Mouse (Mus musculus) gastrocnemius, postnatal 10 days (tissue): ENCODE results near the gene Fam173a. TPM values are rescaled to one million over a fixed set of nuclear protein-coding genes. Genes with fewer than 3 reads are reported as not detected.
"Not testable (repeated sequence)": the region's sequence is repeated elsewhere in the genome, so short reads cannot be mapped to it uniquely, and the experiment has no call there.

ENCODE experiments used
- DNase-seq: peaks from one replicate; pipeline ENCODE4 v3.0.0; 2021; ENCODE audit warnings: mixed read lengths
- total RNA-seq, 2 experiments: library from RNA; stranded (reverse); gene quantifications; 2 replicates each; pipeline ENCODE4 v1.2.3; 2021

Fam173a gene
- total RNA-seq, 2 experiments from 2014 or later = 38.3 to 39.4 TPM

- peak; percentile 69 for DNase-seq
Observed at GRCm38 (mm10) chr17:25828712-25829557, 36.2 kb upstream of the Fam173a start, which contains the start of gene Jmjd8. Gene Jmjd8 (plus strand): TSS chr17:25828867.

- DNase-seq = no peak
Observed at GRCm38 (mm10) chr17:25828223-25828594, 35.5 kb upstream of the Fam173a start.

DNA sequence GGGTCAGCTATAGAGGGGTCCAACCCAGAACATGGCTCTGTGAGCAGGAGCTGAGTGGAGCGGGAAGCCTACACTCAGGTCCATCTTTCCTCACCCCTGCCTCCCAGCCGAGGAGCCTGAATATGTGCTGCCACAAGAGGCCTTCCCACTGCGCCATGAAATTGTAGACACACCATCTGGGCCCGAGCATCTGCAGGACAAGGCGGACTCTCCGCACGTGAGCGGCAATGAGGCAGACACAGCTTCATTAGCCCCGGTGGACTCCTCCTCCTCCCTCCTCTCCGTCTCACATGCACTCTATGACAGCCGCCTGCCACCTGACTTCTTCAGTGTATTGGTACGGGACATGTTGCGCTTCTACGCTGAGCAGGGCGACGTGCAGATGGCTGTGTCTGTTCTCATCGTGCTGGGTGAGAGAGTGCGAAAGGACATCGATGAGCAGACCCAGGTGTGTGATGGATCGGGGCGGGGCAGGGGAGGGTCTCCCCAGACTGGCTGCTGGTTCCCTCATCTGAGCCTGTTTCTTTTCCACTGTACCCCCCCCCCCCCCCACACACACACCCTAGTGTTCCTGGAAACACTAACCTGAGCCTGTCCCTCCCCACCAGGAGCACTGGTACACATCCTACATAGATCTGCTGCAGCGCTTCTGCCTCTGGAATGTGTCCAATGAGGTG is 35.0 kb upstream of the Fam173a start:
- no peak for DNase-seq

DNA sequence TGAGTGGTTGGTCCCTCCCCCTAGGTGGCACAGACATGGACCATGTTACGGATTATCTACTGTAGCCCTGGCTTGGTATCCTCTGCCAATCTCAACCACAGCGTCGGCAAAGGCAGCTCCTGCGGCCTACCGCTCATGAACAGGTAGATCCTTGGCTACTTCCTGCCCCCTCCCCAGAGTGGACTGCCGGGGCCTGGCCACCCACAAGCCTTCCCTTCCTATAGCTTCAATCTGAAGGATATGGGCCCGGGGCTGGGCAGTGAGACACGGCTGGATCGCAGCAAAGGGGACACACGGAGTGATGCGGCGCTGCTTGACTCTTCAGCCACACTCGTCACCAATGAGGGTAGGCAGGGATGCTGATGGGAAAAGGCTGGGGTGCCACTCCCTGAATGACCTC is 34.3 kb upstream of the Fam173a start:
- DNase-seq = no peak

- DNase-seq = no peak
Observed at GRCm38 (mm10) chr17:25825984-25826570, 33.4 kb upstream of the Fam173a start.

DNA sequence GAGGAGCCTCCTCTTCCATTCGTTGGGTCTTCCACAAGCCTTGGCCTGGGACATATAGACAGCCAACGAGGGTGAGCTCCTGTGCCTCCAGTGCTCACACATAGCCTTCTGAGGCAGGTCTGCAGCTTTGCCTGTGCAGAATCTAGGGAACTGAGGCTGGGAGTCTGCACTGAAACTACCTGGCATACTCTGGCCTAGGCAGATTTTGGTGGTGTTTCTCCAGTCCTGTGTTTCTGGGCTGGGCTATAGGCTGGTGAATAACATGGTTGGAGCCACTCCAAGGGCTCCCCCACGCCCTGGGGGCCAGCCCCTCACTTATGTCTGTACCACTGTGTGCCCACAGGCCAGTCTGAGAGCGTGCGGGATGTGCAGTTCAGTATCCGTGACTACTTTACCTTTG is 32.6 kb upstream of the Fam173a start:
- DNase-seq = no peak

DNA sequence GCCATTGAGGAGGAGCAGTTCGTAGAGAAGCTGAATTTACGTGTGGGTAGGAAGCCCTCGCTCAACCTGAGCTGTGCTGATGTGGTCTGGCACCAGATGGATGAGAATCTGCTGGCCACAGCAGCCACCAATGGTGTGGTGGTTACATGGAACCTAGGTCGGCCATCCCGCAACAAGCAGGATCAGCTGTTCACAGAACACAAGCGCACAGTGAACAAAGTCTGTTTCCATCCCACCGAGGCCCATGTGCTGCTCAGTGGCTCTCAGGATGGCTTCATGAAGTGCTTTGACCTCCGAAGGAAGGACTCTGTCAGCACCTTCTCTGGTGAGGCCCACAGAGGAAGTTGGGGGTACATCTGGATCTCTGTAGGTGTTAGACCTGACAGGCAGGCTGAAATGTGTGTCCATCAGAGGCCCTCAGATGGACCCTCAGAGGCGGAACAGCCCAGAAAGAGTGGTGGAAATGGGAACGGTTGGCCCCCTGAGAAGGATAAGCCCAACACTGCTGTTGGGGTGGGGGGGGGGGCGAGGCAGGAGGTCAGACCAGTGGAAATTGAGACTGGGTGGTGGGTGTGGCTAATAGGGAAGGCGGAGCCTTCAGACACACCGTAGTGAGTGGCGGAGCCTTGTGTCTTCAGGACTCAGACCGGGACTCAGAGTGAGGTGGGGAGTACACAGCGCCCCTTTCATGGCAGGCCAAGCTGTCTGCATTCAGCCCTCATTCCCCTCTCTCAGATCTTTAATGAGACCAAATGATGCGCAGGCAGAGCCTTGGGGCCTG is 31.9 kb upstream of the Fam173a start:
- DNase-seq = no peak

DNA sequence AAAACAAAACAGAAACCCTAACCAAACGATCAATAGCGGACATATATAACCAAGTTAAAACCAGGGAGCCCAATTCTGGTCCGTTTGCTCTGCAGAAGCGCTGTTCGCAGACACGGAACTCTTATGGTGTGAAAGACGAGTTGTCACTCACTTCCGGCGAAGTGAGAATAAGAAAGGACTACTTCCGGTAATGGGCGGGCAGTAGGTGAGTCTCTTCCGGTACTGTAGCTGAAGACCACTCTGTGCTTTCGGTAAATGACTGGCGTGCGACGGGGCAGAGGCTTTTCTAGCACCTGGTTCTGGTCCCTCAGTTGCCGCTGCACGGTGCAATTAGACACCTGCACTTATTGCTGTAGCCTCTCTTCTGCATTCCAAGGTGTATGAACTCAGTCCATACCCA is 30.8 kb upstream of the Fam173a start, which contains the start of gene Wdr24:
Gene Wdr24, plus strand, starts transcription at position 176 of the 400 bp plus-strand sequence.
- no peak for DNase-seq

DNA sequence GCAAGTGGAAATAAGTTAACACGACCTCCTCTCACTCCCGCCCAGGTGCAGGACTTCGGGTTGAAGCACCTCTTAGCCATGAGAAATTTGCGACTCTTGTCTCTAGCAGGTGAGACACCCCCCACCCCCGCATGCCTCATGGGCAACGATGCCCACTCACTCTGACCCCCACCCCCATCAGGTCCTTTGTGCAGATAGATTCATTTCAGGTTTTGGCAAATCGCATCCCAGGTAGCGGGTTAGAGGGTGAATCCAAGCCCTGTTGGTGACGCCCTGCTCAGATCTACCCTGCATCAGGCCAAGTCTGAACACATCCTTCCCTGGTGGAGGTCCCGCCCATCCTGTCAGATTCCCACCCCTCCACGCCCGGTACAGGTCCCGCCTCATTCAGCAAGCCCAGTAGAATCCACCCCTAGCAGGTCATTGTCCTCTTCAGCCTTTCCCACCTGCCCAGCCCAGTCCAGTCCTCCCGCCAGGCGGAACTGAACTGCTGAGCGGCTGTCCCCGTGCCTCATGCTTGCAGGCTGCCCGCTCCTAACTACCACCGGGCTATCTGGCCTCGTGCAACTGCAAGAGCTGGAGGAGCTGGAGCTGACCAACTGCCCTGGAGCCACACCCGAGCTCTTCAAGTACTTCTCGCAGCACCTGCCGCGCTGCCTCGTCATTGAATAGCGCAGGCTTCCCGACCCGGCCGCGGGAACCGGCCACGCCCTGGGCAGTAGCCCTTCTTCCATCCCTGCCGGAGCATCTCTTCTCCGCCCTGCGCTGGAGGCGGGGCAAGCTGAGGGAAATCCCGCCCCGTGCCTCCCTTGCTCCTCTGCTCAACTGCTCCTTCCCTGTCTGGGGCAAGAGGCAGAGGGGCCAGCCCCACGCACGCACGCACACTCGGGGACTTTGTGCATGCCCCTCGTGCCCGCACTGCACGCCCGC is 26.4 kb upstream of the Fam173a start:
- DNase-seq = no peak

DNA sequence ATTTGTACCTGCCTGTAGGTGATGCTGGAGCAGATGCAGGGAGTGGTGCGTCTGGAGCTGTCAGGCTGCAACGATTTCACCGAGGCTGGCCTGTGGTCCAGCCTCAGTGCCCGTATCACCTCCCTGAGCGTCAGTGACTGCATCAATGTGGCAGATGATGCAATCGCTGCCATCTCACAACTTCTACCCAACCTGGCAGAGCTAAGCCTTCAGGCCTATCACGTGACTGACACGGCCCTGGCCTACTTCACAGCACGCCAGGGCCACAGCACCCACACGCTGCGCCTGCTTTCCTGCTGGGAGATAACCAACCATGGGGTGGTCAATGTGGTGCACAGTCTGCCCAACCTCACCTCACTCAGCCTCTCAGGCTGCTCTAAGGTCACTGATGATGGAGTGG is 25.0 kb upstream of the Fam173a start:
- DNase-seq = no peak

DNA sequence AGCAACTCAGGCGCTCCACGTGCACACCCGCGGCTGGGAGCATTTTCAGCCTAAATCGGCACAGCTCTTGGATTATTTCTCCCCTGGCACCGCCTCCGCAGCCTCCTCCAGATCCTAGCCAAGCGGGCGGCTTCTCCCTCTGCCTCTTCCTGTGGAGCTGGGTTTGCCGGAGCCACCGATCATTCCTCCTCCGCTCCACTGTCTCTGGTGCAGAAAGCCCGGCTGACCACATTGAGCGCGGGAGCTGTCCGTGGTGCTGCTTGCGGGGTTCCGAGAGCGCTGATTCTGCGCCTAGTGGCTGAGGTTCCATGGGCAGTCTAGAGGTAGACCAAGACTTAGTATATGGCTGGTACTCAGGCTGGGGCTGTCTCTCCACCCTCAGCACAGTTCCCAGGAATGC is 20.8 kb upstream of the Fam173a start:
- peak; percentile 89 for DNase-seq

GRCm38 (mm10) chr17:25810890-25811289 is 18.2 kb upstream of the Fam173a start:
- no peak for DNase-seq

DNA sequence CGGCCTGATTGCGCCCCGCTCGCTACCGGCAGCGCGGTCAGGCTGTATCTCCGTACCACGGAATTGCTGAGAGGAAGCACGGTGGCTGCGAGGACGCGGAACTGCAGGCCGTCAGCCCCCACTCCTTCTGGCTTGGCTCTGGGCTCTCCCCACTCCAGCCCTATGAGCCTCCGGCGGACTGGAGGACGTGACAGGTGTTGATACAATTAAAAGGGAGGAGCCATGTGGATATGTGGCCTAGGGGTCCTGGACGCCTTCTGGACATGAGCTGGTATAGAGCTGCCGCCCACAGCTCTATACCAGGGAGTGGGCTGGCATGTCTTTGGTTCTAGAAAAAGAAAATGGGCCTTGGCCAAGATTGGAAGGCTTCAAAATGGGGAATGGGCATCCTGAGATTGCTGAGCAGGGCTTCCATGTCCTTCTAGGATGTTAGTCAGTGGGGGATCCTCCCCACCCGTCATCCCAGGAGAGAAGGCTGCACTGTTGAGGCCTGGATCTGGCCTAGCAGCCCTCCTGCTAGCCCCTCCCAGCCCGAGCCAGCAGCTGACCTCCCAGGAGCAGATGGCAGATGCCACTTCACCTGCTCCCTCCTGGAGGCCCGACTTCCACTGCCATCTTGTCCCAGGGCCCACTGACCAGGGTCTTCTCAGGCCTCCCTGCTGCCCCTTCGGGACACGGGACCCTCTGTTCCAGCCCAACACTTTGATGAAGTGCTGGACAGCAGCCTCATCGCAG is 17.1 kb upstream of the Fam173a start:
- DNase-seq = no peak

DNA sequence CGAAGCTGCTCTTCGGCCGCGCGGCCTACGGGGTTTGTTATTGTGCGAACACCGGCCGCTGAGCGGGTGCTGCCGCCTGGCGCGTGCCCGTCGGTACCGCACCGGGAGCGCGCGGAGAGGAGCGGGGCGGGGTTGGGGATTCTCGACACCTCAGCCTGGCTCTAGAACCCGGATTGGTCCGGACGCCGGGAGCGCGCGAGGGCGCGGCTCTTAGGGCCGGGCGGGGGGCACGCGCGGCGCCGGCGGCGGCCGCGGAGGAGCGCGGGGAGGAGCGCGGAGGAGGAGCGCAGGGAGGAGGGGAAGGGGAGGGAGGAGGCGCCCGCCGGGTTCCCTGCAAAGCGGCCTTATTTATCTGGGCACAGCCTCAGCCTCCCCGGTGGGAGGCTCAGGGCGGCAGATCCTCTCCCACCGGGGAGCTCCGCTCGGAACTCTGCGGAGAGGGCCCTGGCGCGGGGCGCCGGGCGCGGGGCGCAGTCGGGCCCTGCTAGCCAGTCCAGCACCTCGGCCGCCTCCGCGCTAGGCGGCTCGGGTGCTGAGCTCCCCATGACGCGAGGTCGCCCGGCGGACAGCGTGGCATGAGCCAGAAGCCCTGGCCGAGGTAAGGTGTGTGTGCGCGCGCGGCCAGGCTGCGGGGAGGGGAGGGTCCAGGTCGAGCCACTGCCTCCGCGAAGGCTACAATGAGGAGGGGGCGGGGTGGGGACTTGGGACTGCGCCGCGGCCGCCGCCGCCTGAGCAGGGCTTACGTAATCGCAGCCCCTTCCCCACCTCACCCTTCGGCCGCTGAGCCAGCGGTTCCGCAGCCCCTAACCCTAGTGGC is 16.3 kb upstream of the Fam173a start, which contains the start of gene Fbxl16:
Gene Fbxl16, plus strand, starts transcription at position 297 of the 817 bp plus-strand sequence.
- peak; percentile 54 for DNase-seq

DNA sequence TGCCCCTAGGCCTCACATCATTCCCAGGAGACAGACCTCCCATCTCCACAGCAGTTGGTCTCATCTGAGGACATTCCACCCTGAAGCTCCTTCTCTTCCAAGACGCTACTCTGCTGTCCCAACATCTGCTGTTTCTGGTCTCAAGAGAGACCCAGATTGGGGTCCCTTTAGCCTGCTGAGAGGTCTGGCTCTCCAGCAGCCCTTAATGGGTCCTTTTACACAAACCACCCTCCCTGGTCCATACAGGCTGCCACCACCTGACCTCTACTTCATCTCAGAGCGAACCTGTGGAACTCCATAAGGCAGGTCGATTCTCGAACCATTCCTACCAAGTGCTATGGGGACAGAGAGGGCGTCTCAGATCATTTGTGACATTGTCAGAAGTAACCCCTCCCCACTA is 15.3 kb upstream of the Fam173a start:
- no peak for DNase-seq

GRCm38 (mm10) chr17:25807452-25807851 is 14.8 kb upstream of the Fam173a start:
- not testable (repeated sequence) for DNase-seq

DNA sequence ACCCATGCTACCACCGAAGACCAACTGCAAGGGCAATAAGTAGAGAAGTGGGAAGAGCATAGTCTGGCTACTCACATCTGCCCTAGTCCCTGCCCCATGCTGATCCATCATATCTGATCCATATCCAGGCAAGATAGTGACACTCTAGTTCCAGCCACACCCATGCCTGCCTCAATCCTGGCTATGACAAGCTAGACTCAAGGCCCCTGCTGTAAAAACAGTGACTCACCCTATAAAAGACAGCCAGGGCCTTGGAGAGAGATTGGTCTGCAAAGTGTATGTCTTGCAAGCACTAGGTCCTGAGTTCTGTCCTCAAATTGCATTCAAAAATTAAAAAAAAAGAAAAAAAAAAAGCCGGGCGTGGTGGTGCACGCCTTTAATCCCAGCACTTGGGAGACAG is 13.8 kb upstream of the Fam173a start:
- no peak for DNase-seq

GRCm38 (mm10) chr17:25802825-25803517 is 10.3 kb upstream of the Fam173a start:
- DNase-seq = peak; percentile 48

DNA sequence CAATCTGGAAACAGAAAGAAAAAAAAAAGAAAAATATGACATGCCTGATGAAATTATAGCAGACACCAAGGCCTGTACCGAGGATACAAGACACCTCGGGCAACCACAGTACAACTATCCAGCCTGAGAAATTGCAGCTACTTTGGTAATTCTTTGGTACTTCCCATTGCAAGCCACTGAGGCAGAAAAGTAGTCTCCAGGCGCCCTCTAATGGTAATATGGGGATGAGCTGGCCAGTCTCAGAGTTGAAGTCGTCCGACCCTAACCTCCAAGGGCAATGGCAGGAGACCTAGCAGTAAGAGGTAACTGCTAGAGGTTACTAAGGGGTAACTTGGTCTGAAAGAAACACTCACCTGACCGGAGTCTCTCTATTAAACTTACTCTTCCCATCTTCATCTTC is 8.3 kb upstream of the Fam173a start:
- DNase-seq = no peak
